Mouse (Mus musculus) MEL (cell line): ENCODE data around the gene Serpinb1a. TPM values are rescaled to one million over a fixed set of nuclear protein-coding genes. Genes with fewer than 3 reads are reported as not detected.
"Not testable (repeated sequence)": the region's sequence is repeated elsewhere in the genome, so short reads cannot be mapped to it uniquely, and the experiment has no call there.

Experiments
- DNase-seq: peaks from one replicate; pipeline ENCODE4 v3.0.0; 2011; ENCODE audit warnings: low read depth, low spot score
- H3K27ac ChIP-seq: 2 replicates; pipeline ENCODE4 v1.5.1; 2012; ENCODE audit warnings: low read depth, mild to moderate bottlenecking, control low read depth, low read length, moderate library complexity; ENCODE audit not compliant: control insufficient read depth
- H3K27me3 ChIP-seq, 2 experiments: fragments of 150-350 bp in 1 of 2; sonication (generic) in 1 of 2; 2 replicates each; pipeline ENCODE4 v1.6.1; 2012; ENCODE audit warnings: low read length in 2 of 2, mild to moderate bottlenecking in 2 of 2, improper control_type of control experiment in 1 of 2, moderate library complexity in 1 of 2; ENCODE audit not compliant: insufficient read depth in 2 of 2, control insufficient read depth in 1 of 2
- H3K36me3 ChIP-seq, 2 experiments: 2 replicates each; pipeline ENCODE4 v1.6.1; 2012 to 2014; ENCODE audit warnings: low read length in 2 of 2, improper control_type of control experiment in 1 of 2, inconsistent platforms in 1 of 2, mild to moderate bottlenecking in 1 of 2; ENCODE audit not compliant: insufficient read depth in 2 of 2, control insufficient read depth in 1 of 2
- H3K4me1 ChIP-seq, 2 experiments: fragments of 150-350 bp in 1 of 2; sonication (generic) in 1 of 2; 2 replicates each; pipeline ENCODE4 v1.6.1; 2012; ENCODE audit warnings: low read length in 2 of 2, improper control_type of control experiment in 1 of 2, mild to moderate bottlenecking in 1 of 2; ENCODE audit not compliant: insufficient read depth in 2 of 2, control insufficient read depth in 1 of 2
- H3K4me3 ChIP-seq, 2 experiments: fragments of 150-350 bp in 1 of 2; sonication (generic) in 1 of 2; 2 replicates each; pipeline ENCODE4 v1.5.1; 2012; ENCODE audit warnings: low read depth in 2 of 2, low read length in 2 of 2, mild to moderate bottlenecking in 2 of 2, moderate library complexity in 2 of 2, control low read depth in 1 of 2, improper control_type of control experiment in 1 of 2; ENCODE audit not compliant: control insufficient read depth in 1 of 2, insufficient read depth in 1 of 2
- H3K79me2 ChIP-seq: 2 replicates; pipeline ENCODE4 v1.6.1; 2012; ENCODE audit warnings: mild to moderate bottlenecking, low read length, moderate library complexity; ENCODE audit not compliant: control insufficient read depth, poor library complexity, insufficient read depth
- H3K9ac ChIP-seq: 2 replicates; pipeline ENCODE4 v1.6.1; 2012; ENCODE audit warnings: low read depth, mild to moderate bottlenecking, control low read depth, low read length, moderate library complexity; ENCODE audit not compliant: control insufficient read depth, poor library complexity, severe bottlenecking
- H3K9me3 ChIP-seq: fragments of 150-350 bp; sonication (generic); replicated peaks from 2 replicates; pipeline ENCODE4 v1.6.1; 2012; ENCODE audit warnings: mild to moderate bottlenecking, low read length, improper control_type of control experiment, moderate library complexity; ENCODE audit not compliant: insufficient read depth
- CHD1 ChIP-seq: IDR thresholded peaks from 2 replicates; pipeline ENCODE4 v1.6.1; 2012; ENCODE audit warnings: low read depth, mild to moderate bottlenecking, inconsistent platforms, low read length, improper control_type of control experiment
- CTCF ChIP-seq, 3 experiments: IDR thresholded peaks in 2 of 3; conservative IDR thresholded peaks in 1 of 3; 2 replicates each; pipeline ENCODE4 v1.5.1; 2011 to 2012; ENCODE audit warnings: low read length in 3 of 3, low read depth in 2 of 3, mild to moderate bottlenecking in 2 of 3, improper control_type of control experiment in 1 of 3, inconsistent platforms in 1 of 3, mixed read lengths in 1 of 3, moderate library complexity in 1 of 3; ENCODE audit not compliant: control insufficient read depth in 1 of 3, insufficient read depth in 1 of 3, poor library complexity in 1 of 3, severe bottlenecking in 1 of 3
- HCFC1 ChIP-seq: IDR thresholded peaks from 2 replicates; pipeline ENCODE4 v1.6.1; 2012; ENCODE audit warnings: low read depth, mild to moderate bottlenecking, inconsistent platforms, low read length, improper control_type of control experiment, moderate library complexity
- JUND ChIP-seq: IDR thresholded peaks from 2 replicates; pipeline ENCODE4 v1.6.1; 2011; ENCODE audit warnings: low read depth, mild to moderate bottlenecking, improper control_type of control experiment, low read length
- MAX ChIP-seq: IDR thresholded peaks from 2 replicates; pipeline ENCODE4 v1.6.1; 2011; ENCODE audit warnings: low read length, improper control_type of control experiment
- MEF2A ChIP-seq: IDR thresholded peaks from 2 replicates; pipeline ENCODE4 v1.6.1; 2014; ENCODE audit warnings: low read depth, mild to moderate bottlenecking, inconsistent platforms, low read length, improper control_type of control experiment; ENCODE audit not compliant: poor library complexity, insufficient replicate concordance, severe bottlenecking; ENCODE audit errors: extremely low read depth
- MYB ChIP-seq: IDR thresholded peaks from 2 replicates; pipeline ENCODE4 v1.6.1; 2011; ENCODE audit warnings: mild to moderate bottlenecking, low read depth, low read length, improper control_type of control experiment
- MYC ChIP-seq: IDR thresholded peaks from 2 replicates; pipeline ENCODE4 v1.6.1; 2011; ENCODE audit warnings: low read depth, mild to moderate bottlenecking, low read length, improper control_type of control experiment, moderate library complexity
- NRF1 ChIP-seq: IDR thresholded peaks from 2 replicates; pipeline ENCODE4 v1.6.1; 2014; ENCODE audit warnings: low read depth, mild to moderate bottlenecking, inconsistent platforms, low read length, improper control_type of control experiment, moderate library complexity; ENCODE audit not compliant: poor library complexity, insufficient read depth, severe bottlenecking
- POLR2A ChIP-seq, 2 experiments: IDR thresholded peaks; 2 replicates each; pipeline ENCODE4 v1.6.1; 2011 to 2012; ENCODE audit warnings: low read length in 2 of 2, mild to moderate bottlenecking in 2 of 2, control low read depth in 1 of 2, improper control_type of control experiment in 1 of 2, low read depth in 1 of 2, moderate library complexity in 1 of 2; ENCODE audit not compliant: control insufficient read depth in 1 of 2, insufficient read depth in 1 of 2, poor library complexity in 1 of 2
- POLR2AphosphoS5 ChIP-seq: IDR thresholded peaks from 2 replicates; pipeline ENCODE4 v1.6.1; 2012; ENCODE audit warnings: low read depth, borderline replicate concordance, mild to moderate bottlenecking, inconsistent platforms, low read length, moderate library complexity, mixed read lengths
- RAD21 ChIP-seq: IDR thresholded peaks from 2 replicates; pipeline ENCODE4 v1.6.1; 2011; ENCODE audit warnings: mild to moderate bottlenecking, low read depth, low read length, improper control_type of control experiment
- SIN3A ChIP-seq: IDR thresholded peaks from 2 replicates; pipeline ENCODE4 v1.6.1; 2012; ENCODE audit warnings: low read length, improper control_type of control experiment, inconsistent platforms
- SMC3 ChIP-seq: IDR thresholded peaks from 2 replicates; pipeline ENCODE4 v1.6.1; 2011; ENCODE audit warnings: low read depth, low read length, improper control_type of control experiment
- TAL1 ChIP-seq: IDR thresholded peaks from 2 replicates; pipeline ENCODE4 v1.6.1; 2012; ENCODE audit warnings: mild to moderate bottlenecking, inconsistent platforms, low read length, moderate library complexity, mixed read lengths
- TBP ChIP-seq: IDR thresholded peaks from 2 replicates; pipeline ENCODE4 v1.8.0; 2011; ENCODE audit warnings: low read depth, low read length, improper control_type of control experiment
- ZC3H11A ChIP-seq: IDR thresholded peaks from 2 replicates; pipeline ENCODE4 v1.6.1; 2012; ENCODE audit warnings: low read depth, mild to moderate bottlenecking, inconsistent platforms, low read length, improper control_type of control experiment
- polyA plus RNA-seq, 2 experiments: library from polyadenylated mRNA; stranded (reverse) in 1 of 2; unstranded in 1 of 2; fragments of >175 nt in 1 of 2; fragments of >200 nt in 1 of 2; gene quantifications; 2 replicates each; pipeline versions ENCODE4 v1.2.1 to v1.2.4; 2012; ENCODE audit warnings: low replicate concordance in 2 of 2, low read depth in 1 of 2; ENCODE audit not compliant: insufficient read length in 2 of 2, insufficient read depth in 1 of 2, missing spikeins in 1 of 2
- total RNA-seq: library from RNA; depleted of rRNA; stranded (reverse); fragments of 300-350 nt; gene quantifications from 2 replicates; pipeline ENCODE4 v1.2.3, GENCODE M21; 2012

The Serpinb1a gene
- total and polyA plus RNA-seq, 3 experiments = 2.7 to 6.8 TPM; not detected in 1

GRCm38 (mm10) chr13:32866484-32866883 is 15.5 kb upstream of the Serpinb1a start:
- DNase-seq = peak; percentile 83
- Histone ChIP-seq H3K9ac (no peak overlapping the region), H3K4me3 (no peak overlapping the region), H3K79me2 (no peaks in the 10 kb centered on the region), H3K4me1 (peaks cover 0 to 4% of the 10 kb centered on the region in 2 experiments; a peak in 2 of 4 replicates), H3K36me3 (no peaks in the 10 kb centered on the region), H3K9me3 (no peaks in the 10 kb centered on the region), H3K27me3 (no peaks in the 10 kb centered on the region; a peak in 1 of 4 replicates), H3K27ac (no peak overlapping the region)
- no peak for TF ChIP-seq HCFC1
- no peak for TF ChIP-seq MEF2A
- TF ChIP-seq TBP = no peak
- no peak for TF ChIP-seq MYB
- no peak for TF ChIP-seq NRF1
- TF ChIP-seq TAL1 = no peak
- TF ChIP-seq MAX = no peak
- peak; percentile 68 for TF ChIP-seq RAD21
- TF ChIP-seq POLR2AphosphoS5 = no peak
- TF ChIP-seq SIN3A = no peak
- TF ChIP-seq SMC3 = peak; percentile 67
- TF ChIP-seq CHD1 = no peak
- TF ChIP-seq ZC3H11A = no peak
- TF ChIP-seq CTCF (IDR thresholded peaks at IDR 0.05 in 2 of 3, conservative IDR thresholded peaks at IDR 0.05 in 1 of 3; ENCODE audit: control insufficient read depth in 1 of 3, insufficient read depth in 1 of 3, low read depth in 2 of 3, low read length in 3 of 3, poor library complexity in 1 of 3, severe bottlenecking in 1 of 3) = peak; percentile 83 to 91 (median 83)
- TF ChIP-seq POLR2A (IDR thresholded peaks at IDR 0.05; ENCODE audit: control insufficient read depth in 1 of 2, insufficient read depth in 1 of 2, low read depth in 1 of 2, low read length in 2 of 2, poor library complexity in 1 of 2) = no peak
- TF ChIP-seq MYC = 0 out of 2 replicates have a peak, but pooled peaks have one; percentile 30
- no peak for TF ChIP-seq JUND

GRCm38 (mm10) chr13:32865591-32865990 is 14.6 kb upstream of the Serpinb1a start:
- Histone ChIP-seq H3K36me3 (no peaks in the 10 kb centered on the region), H3K4me3 (no peak overlapping the region), H3K27ac (no peak overlapping the region), H3K4me1 (peaks cover 0 to 4% of the 10 kb centered on the region in 2 experiments; a peak in 2 of 4 replicates), H3K27me3 (no peaks in the 10 kb centered on the region; a peak in 1 of 4 replicates), H3K79me2 (no peaks in the 10 kb centered on the region), H3K9ac (no peak overlapping the region), H3K9me3 (no peaks in the 10 kb centered on the region)
- TF ChIP-seq JUND = no peak
- peak in 1 of 3 experiments; percentile 11; a peak in 2 of 6 replicates for TF ChIP-seq CTCF (IDR thresholded peaks at IDR 0.05 in 2 of 3, conservative IDR thresholded peaks at IDR 0.05 in 1 of 3; ENCODE audit: control insufficient read depth in 1 of 3, insufficient read depth in 1 of 3, low read depth in 2 of 3, low read length in 3 of 3, poor library complexity in 1 of 3, severe bottlenecking in 1 of 3)
- no peak for DNase-seq

DNA sequence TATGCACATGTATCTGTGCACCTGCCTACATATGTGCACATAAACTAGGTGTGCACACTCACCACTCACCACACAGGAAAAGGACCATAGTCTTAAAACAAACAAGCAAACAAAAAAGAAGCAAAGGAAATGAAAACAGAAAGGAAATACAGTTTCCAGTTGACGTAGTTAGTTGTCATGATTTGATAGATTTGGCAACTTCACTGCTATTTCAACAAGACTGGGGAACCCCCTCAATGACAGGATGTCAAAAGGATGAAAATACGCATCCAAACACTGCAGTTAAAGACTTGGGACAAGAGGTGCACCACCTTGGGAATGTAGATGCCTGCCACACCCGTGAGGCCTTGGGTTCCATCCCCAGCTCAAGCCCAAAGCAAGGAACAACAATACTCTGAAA is 13.5 kb upstream of the Serpinb1a start:
- DNase-seq, H3K36me3 ChIP-seq, H3K27me3 ChIP-seq, H3K27ac ChIP-seq, H3K9me3 ChIP-seq, H3K9ac ChIP-seq, H3K4me3 ChIP-seq, H3K4me1 ChIP-seq, H3K79me2 ChIP-seq: not testable (repeated sequence)
